Mouse (Mus musculus) ES-E14 (cell line): ENCODE measurements at regions not wholly inside any gene's neighbourhood (a gene's known extent, or its start where the extent isn't known, plus 50 kb on each side); places are given as distances from the start of the nearest gene placed in this dataset.

Source experiments
- DNase-seq: peaks from one replicate; pipeline ENCODE4 v3.0.0-alpha.2; 2013; ENCODE audit warnings: low read depth, low spot score
- H3K27ac ChIP-seq: 2 replicates; pipeline ENCODE4 v1.5.1; 2012; ENCODE audit warnings: low read depth, mild to moderate bottlenecking, low read length, moderate library complexity, mixed read lengths; ENCODE audit not compliant: poor library complexity, insufficient read depth, severe bottlenecking
- H3K36me3 ChIP-seq: 2 replicates; pipeline ENCODE4 v1.6.1; 2012; ENCODE audit warnings: mild to moderate bottlenecking, low read length, moderate library complexity, mixed read lengths; ENCODE audit not compliant: control insufficient read depth, poor library complexity, insufficient read depth, severe bottlenecking
- H3K4me1 ChIP-seq, 2 experiments: fragments of 150-350 bp in 1 of 2; sonication (generic) in 1 of 2; 2 replicates each; pipeline ENCODE4 v1.6.1; 2012; ENCODE audit warnings: low read length in 2 of 2, mild to moderate bottlenecking in 1 of 2, mixed read lengths in 1 of 2; ENCODE audit not compliant: control insufficient read depth in 2 of 2, insufficient read depth in 2 of 2, poor library complexity in 1 of 2
- H3K4me3 ChIP-seq, 2 experiments: fragments of 150-350 bp in 1 of 2; sonication (generic) in 1 of 2; 2 replicates each; pipeline ENCODE4 v1.5.1; 2012; ENCODE audit warnings: low read length in 2 of 2, low read depth in 1 of 2, mild to moderate bottlenecking in 1 of 2, mixed read lengths in 1 of 2; ENCODE audit not compliant: insufficient read depth in 1 of 2, poor library complexity in 1 of 2, severe bottlenecking in 1 of 2
- H3K9ac ChIP-seq: 2 replicates; pipeline ENCODE4 v1.6.1; 2012; ENCODE audit warnings: low read depth, mild to moderate bottlenecking, low read length, mixed read lengths; ENCODE audit not compliant: poor library complexity, insufficient read depth, severe bottlenecking
- H3K9me3 ChIP-seq: fragments of 150-350 bp; sonication (generic); 2 replicates; pipeline ENCODE4 v1.6.1; 2012; ENCODE audit warnings: low read depth, mild to moderate bottlenecking, low read length; ENCODE audit not compliant: control insufficient read depth, insufficient read depth
- CHD2 ChIP-seq: IDR thresholded peaks from 2 replicates; pipeline ENCODE4 v1.6.1; 2014; ENCODE audit warnings: mild to moderate bottlenecking, low read depth, low read length, inconsistent platforms
- HCFC1 ChIP-seq: IDR thresholded peaks from 2 replicates; pipeline ENCODE4 v1.6.1; 2012; ENCODE audit warnings: low read length, inconsistent platforms, borderline replicate concordance; ENCODE audit not compliant: insufficient read depth
- MAFK ChIP-seq: IDR thresholded peaks from 2 replicates; pipeline ENCODE4 v1.6.1; 2014; ENCODE audit warnings: mild to moderate bottlenecking, low read depth, low read length, inconsistent platforms; ENCODE audit not compliant: insufficient read depth
- ZC3H11A ChIP-seq: IDR thresholded peaks from 2 replicates; pipeline ENCODE4 v1.6.1; 2012; ENCODE audit warnings: low read depth, mild to moderate bottlenecking, inconsistent platforms, low read length, borderline replicate concordance
- ZNF384 ChIP-seq: IDR thresholded peaks from 2 replicates; pipeline ENCODE4 v1.6.1; 2012; ENCODE audit warnings: low read depth, low read length, inconsistent platforms
- in situ Hi-C, 2 experiments: fragments of 600-800 bp; cut with MboI; formaldehyde crosslinking; loops; one replicate each; pipeline ENCODE4 v1.15.1; 2025; ENCODE audit warnings: low sequenced_read_pairs in 2 of 2, inconsistent platforms in 1 of 2; ENCODE audit not compliant: unreplicated experiment in 2 of 2

DNA sequence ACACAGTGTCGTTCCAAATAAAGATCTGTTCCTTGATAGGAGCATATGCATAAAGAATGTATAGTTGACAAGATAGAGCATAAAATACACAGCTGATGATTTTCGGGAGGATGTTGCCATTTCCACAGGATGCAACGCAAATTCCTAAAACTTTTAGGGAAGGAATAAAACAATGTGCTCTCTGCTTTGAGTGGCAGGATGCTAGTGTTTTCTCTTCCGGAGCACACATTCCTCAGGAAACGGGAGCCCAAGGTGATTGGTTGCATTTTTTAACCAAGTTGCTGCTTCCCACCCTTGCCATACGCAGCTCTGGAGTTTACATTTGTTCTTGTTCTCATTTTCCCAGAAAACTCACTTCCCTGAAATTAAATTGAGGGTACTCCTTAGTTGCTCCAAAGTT lies 116.8 kb upstream of the Arhgap28 start:
- DNase-seq, result no peak
- Histone ChIP-seq H3K36me3 (no peaks in the 10 kb centered on the region), H3K9me3 (no peaks in the 10 kb centered on the region), H3K9ac (no peak overlapping the region), H3K4me3 (no peak overlapping the region), H3K4me1 (peaks cover 0 to 2% of the 10 kb centered on the region in 2 experiments; a peak in 1 of 4 replicates), H3K27ac (no peak overlapping the region)
- in situ Hi-C loops, result no loop called here
- TF ChIP-seq HCFC1 (no peak), CHD2 (no peak), MAFK (no peak), ZC3H11A (no peak)

DNA sequence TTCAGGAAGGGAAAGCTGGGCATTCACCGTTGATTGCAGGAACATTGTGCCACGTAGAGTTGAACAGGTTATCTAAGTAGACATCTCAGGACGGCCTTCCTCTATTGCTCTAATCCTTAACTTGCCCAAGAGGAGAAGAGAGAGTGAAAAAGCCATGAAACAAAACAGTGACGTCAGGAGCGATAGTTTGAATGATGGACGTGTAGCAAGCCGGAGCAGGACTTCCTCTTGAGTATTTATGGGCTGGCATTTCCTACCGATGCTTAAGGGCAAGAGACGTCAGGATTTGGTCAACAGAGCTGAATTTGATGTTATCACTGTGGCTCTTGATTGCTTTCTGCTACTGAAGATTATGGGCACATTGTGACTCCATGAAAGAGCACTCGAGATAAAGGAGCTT lies 130.5 kb upstream of the Arhgap28 start:
- no peak overlapping the region for H3K9ac ChIP-seq
- no peaks in the 10 kb centered on the region for H3K36me3 ChIP-seq
- peaks cover 0 to 3% of the 10 kb centered on the region in 2 experiments; a peak in 1 of 4 replicates for H3K4me1 ChIP-seq
- no peaks in the 10 kb centered on the region for H3K9me3 ChIP-seq
- in situ Hi-C loops, result no loop called here
- H3K27ac ChIP-seq, result no peak overlapping the region
- H3K4me3 ChIP-seq, result no peak overlapping the region
- TF ChIP-seq ZC3H11A, result no peak
- no peak for TF ChIP-seq MAFK
- no peak for TF ChIP-seq HCFC1
- TF ChIP-seq ZNF384, result no peak
- no peak for TF ChIP-seq CHD2
- no peak for DNase-seq

DNA sequence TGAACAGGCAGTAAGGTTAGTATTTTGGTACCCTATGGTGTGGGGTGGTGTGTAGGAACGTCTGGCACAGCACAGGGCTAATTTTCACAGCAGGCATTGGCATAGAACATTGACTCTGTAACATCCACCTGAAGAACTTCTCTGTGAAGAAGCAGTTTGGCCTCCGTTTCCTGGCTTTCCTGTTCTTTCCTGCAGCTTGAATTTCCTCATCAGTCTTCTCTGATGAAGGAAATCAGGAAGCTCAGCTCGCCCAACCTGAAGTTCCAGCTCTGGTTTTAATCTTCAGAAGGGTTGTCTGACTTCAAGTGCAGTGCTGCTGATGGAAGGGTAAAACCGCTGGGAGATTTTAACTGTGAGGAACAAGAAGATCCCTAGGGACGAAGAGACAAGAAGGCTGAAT lies 131.5 kb upstream of the Arhgap28 start:
- H3K4me3 ChIP-seq, result no peak overlapping the region
- H3K9ac ChIP-seq, result no peak overlapping the region
- H3K36me3 ChIP-seq, result no peaks in the 10 kb centered on the region
- no peak for TF ChIP-seq ZNF384
- no peak for TF ChIP-seq ZC3H11A
- TF ChIP-seq CHD2, result no peak
- no peak for TF ChIP-seq HCFC1
- TF ChIP-seq MAFK, result no peak
- no peaks in the 10 kb centered on the region for H3K9me3 ChIP-seq
- in situ Hi-C loops, result no loop called here
- no peak overlapping the region for H3K27ac ChIP-seq
- DNase-seq, result no peak
- H3K4me1 ChIP-seq, result peaks cover 0 to under 1% of the 10 kb centered on the region in 2 experiments; a peak in 1 of 4 replicates

DNA sequence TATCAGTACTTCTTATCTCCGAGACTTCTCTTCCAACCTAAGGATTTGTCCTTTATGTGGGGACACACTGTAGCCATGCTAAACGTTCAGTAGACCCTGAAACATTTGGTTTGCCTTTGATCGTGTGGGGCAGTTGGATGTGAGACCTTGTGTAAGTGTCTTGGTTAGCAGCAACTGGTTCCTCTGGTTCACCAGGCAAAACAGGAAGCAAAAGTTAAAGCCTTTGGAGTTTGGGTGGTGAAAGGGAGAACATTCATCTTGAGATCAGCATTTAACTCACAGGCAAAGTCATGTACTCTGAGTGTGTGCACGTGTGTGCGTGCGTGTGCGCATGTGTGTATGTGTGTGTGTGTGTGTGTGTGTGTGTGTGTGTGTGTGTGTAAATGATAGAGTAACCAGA lies 130.3 kb upstream of the L3mbtl4 start:
- no peaks in the 10 kb centered on the region for H3K4me1 ChIP-seq
- H3K9ac ChIP-seq, result no peak overlapping the region
- no peak overlapping the region for H3K27ac ChIP-seq
- no peak for DNase-seq
- in situ Hi-C loops, result no loop called here
- TF ChIP-seq CHD2 (no peak), MAFK (no peak), ZNF384 (no peak), HCFC1 (no peak), ZC3H11A (no peak)
- H3K36me3 ChIP-seq, result no peaks in the 10 kb centered on the region
- no peak overlapping the region for H3K4me3 ChIP-seq
- no peaks in the 10 kb centered on the region for H3K9me3 ChIP-seq

DNA sequence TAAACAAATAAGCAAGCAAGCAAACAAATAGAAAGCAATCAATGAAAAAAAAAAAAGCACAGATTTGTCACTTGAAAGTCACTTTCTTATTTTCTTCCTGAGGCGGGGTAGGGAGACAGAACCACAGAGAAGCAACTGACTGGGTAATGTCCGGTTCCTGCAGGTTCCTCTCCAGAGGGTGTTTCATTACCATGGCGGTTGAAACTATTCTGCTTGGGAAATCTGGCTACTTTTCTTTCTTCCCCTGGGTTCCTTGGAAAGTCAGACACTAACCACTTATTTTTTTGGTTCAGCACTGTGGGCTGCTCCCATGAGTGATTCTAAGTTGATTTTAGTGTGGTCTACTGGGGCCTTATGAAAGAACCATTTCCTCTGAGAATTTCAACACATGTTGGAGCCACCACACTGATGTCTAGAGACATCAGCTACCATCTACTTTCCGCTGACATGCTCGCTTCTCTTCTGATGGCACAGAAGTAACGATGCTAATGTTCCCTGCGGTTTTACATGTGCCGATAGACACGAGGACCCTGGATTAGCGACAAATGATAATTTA lies 124.3 kb upstream of the L3mbtl4 start:
- no peak for TF ChIP-seq CHD2
- no peak for TF ChIP-seq ZNF384
- no peak for TF ChIP-seq ZC3H11A
- no peak for TF ChIP-seq HCFC1
- no peak for TF ChIP-seq MAFK
- Histone ChIP-seq H3K4me3 (no peak overlapping the region), H3K27ac (no peak overlapping the region), H3K4me1 (no peaks in the 10 kb centered on the region), H3K9me3 (peaks cover 6% of the 10 kb centered on the region; the same call in 1 of the 2 replicates), H3K9ac (no peak overlapping the region), H3K36me3 (no peaks in the 10 kb centered on the region)
- no peak for DNase-seq
- in situ Hi-C loops, result no loop called here
